Mouse (Mus musculus) erythroblast, embryonic 14.5 days (primary cell): ENCODE results near the gene Mogs. TPM values are rescaled to one million over a fixed set of nuclear protein-coding genes. Genes with fewer than 3 reads are reported as not detected.

Experiments used
- H3K27me3 ChIP-seq: 2 replicates; pipeline ENCODE4 v1.6.1; 2012; ENCODE audit warnings: inconsistent platforms; ENCODE audit not compliant: control insufficient read depth
- H3K36me3 ChIP-seq: 2 replicates; pipeline ENCODE4 v1.6.1; 2012; ENCODE audit warnings: mild to moderate bottlenecking, inconsistent platforms; ENCODE audit not compliant: control insufficient read depth
- H3K4me1 ChIP-seq: 2 replicates; pipeline ENCODE4 v1.6.1; 2012; ENCODE audit warnings: inconsistent platforms; ENCODE audit not compliant: control insufficient read depth
- H3K4me3 ChIP-seq: replicated peaks from 2 replicates; pipeline ENCODE3; 2012; ENCODE audit warnings: moderate library complexity, mild to moderate bottlenecking, inconsistent platforms
- H3K9me3 ChIP-seq: 2 replicates; pipeline ENCODE4 v1.6.1; 2012; ENCODE audit warnings: low read length, inconsistent platforms, mixed read lengths; ENCODE audit not compliant: control insufficient read depth
- GATA1 ChIP-seq: IDR thresholded peaks from 2 replicates; pipeline ENCODE4 v1.6.1; 2012; ENCODE audit warnings: low read length, inconsistent platforms, mixed read lengths
- TAL1 ChIP-seq: IDR thresholded peaks from 3 replicates; pipeline ENCODE4 v1.6.1; 2012; ENCODE audit warnings: low read length, inconsistent platforms, mixed read lengths
- polyA plus RNA-seq: library from polyadenylated mRNA; stranded (reverse); fragments of >175 nt; gene quantifications from 2 replicates; pipeline ENCODE4 v1.2.3, GENCODE M21; 2012

Gene Mogs
- polyA plus RNA-seq, 1 experiment, result 4.2 TPM

DNA sequence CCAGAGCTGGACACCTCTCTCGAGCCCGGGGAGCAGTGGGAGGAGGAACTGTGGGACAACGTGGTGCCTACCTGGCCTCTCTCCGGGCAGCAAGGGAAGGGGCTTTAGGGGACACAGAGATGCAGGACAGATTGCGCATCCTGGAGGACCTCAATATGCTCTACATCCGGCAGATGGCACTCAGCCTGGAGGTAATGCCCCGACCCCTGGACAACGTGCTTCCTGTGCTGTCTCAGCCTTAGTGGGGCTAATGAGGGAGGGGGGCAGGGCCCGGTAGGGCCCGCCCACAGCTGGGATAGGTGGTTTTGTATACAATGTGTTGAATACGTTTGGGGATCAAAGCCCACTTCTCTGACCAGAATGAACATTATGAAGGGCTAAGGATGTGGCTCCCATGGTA lies 22.8 kb downstream of the Mogs start:
- TF ChIP-seq TAL1 (no peak), GATA1 (no peak)
- no peaks in the 10 kb centered on the region; the same call in 1 of the 2 replicates for H3K36me3 ChIP-seq
- H3K27me3 ChIP-seq, result peaks cover 86% of the 10 kb centered on the region
- H3K9me3 ChIP-seq, result no peaks in the 10 kb centered on the region
- peaks cover 26% of the 10 kb centered on the region for H3K4me1 ChIP-seq
- H3K4me3 ChIP-seq, result peak overlapping the region; percentile 56

DNA sequence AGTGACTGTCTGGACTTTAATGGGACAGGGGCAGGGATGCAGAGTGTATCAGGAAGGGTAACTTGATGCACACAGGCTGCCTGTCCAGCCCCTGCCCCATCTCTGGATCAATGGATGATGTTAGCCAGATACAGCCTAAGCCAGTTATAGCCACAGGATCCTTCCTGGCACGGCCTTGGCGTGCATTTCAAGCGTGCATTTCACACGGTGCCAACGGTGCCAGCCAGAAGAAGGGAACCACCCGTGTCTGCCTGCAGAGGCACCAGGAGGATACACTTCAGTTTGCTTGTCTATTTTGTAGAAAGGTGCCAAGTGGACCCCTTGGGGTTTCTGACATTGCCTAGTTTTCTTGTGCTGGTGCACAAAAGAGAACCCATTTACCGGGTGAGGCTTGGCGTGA lies 24.7 kb downstream of the Mogs start:
- Histone ChIP-seq H3K4me3 (no peak overlapping the region), H3K36me3 (no peaks in the 10 kb centered on the region; the same call in 1 of the 2 replicates), H3K27me3 (peaks cover 84% of the 10 kb centered on the region), H3K4me1 (peaks cover 23% of the 10 kb centered on the region), H3K9me3 (no peaks in the 10 kb centered on the region)
- no peak for TF ChIP-seq TAL1
- TF ChIP-seq GATA1, result no peak

DNA sequence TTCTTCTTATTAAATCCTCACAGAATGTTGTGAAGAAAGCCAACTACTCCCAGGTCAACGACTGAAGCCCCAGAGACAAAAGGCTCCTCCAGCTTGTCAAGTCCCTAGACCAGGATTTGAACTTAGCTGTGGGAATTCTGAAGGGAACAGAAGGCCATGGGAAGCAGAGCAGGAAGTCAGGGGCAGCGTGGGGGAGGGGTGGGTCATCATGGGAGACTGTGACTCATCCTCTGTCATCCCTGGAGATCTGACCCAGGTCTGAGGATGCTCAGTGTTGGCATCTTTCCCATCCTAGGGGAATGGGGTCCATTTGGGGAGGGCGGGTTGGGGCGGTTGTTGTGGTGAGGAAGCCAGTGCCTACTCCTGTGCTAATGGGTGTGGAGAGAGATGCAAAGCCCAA lies 26.3 kb downstream of the Mogs start:
- Histone ChIP-seq H3K4me3 (no peak overlapping the region), H3K27me3 (peaks cover 68% of the 10 kb centered on the region), H3K4me1 (peaks cover 18% of the 10 kb centered on the region), H3K9me3 (no peaks in the 10 kb centered on the region), H3K36me3 (no peaks in the 10 kb centered on the region; the same call in 1 of the 2 replicates)
- TF ChIP-seq GATA1 (no peak), TAL1 (no peak)

DNA sequence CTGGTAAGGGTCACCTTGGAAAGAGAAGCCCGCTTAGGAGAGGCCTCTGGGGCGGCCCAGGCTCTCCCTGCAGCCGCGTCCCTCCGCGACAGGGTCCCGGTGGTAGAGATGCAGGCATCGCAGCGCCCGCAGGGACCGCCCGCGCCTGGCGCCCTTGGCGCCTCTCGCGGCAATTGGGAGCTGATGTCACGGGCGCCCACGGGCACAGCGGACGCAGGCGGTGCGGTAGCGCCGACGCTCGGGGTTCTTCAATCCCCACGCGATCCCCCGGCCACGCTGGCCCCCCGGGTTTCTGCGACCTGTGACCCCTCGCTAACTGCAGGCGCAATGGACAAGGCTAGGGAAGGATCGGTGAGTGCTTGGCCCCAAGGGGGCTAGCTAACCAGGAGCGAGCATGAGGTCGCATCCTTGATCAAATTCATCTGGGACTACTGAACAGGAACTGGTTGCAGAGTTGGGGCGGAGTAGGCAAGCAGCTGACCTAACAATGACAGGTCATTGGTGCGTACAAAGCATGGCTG lies 27.0 kb downstream of the Mogs start:
- Histone ChIP-seq H3K36me3 (no peaks in the 10 kb centered on the region; the same call in 1 of the 2 replicates), H3K27me3 (peaks cover 61% of the 10 kb centered on the region), H3K4me1 (peaks cover 12% of the 10 kb centered on the region), H3K9me3 (no peaks in the 10 kb centered on the region), H3K4me3 (no peak overlapping the region)
- TF ChIP-seq GATA1, result no peak
- TF ChIP-seq TAL1, result no peak

DNA sequence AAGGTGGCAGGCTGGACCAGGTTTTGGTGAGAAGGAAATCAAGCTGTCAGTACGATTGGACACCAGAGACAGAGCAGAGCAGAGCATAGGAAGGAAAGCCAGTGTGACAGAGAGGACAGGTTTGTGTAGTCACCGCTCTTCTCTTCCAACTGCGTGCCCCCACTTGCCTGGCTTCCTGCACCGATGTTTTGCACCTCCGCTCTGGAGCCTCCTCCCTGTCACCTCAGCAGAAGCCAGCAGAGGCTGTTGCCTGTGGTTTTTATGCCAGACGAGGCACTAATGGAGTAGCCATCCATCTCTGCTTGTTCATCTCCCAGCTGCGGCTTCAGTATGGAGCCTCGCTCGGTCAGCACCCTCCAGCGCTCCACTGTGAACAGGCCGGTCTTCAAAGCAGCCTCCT lies 27.6 kb downstream of the Mogs start:
- no peaks in the 10 kb centered on the region; the same call in 1 of the 2 replicates for H3K36me3 ChIP-seq
- peaks cover 55% of the 10 kb centered on the region for H3K27me3 ChIP-seq
- TF ChIP-seq TAL1 (no peak), GATA1 (no peak)
- H3K9me3 ChIP-seq, result no peaks in the 10 kb centered on the region
- H3K4me1 ChIP-seq, result peaks cover 5% of the 10 kb centered on the region
- H3K4me3 ChIP-seq, result no peak overlapping the region

DNA sequence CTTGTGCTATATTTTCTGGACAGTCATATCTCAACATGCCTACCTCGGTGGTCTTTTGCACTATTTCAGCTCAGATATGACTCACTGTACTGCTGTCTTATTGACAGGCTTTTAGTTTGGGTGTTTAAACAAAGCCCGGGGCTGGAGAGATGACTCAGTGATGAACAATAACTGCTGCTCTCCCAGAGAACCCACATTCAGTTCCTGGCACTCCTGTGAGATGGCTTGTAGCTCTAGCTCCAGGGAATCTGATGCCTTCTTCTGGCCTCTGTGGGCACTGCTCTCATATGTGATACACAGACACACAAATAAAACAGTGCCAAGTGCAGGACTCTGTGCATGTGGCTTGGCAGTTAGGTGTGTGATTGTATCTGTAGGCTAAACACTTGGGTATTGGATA lies 29.9 kb downstream of the Mogs start:
- TF ChIP-seq GATA1 (no peak), TAL1 (no peak)
- Histone ChIP-seq H3K27me3 (peaks cover 35% of the 10 kb centered on the region), H3K36me3 (peaks cover 7% of the 10 kb centered on the region; the same call in 1 of the 2 replicates), H3K9me3 (no peaks in the 10 kb centered on the region), H3K4me3 (no peak overlapping the region), H3K4me1 (peaks cover 3% of the 10 kb centered on the region)

DNA sequence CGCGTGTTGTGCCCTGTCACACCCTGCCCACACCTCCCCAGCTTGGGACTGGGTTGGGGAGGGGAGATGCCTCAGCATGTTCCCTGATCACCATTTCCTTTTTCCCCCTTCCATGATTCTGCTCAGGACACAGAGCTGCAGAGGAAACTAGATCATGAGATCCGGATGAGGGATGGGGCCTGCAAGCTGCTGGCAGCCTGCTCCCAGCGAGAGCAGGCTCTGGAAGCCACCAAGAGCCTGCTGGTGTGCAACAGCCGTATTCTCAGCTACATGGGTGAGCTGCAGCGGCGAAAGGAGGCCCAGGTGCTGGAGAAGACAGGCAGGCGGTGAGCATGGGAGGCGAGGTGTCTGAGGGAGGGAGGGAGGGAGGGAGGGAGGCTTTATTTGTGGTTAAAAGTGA lies 30.5 kb downstream of the Mogs start:
- TF ChIP-seq TAL1 (no peak), GATA1 (no peak)
- Histone ChIP-seq H3K36me3 (peaks cover 7% of the 10 kb centered on the region; the same call in 1 of the 2 replicates), H3K27me3 (peaks cover 33% of the 10 kb centered on the region), H3K4me1 (peaks cover 3% of the 10 kb centered on the region), H3K9me3 (no peaks in the 10 kb centered on the region), H3K4me3 (no peak overlapping the region)

DNA sequence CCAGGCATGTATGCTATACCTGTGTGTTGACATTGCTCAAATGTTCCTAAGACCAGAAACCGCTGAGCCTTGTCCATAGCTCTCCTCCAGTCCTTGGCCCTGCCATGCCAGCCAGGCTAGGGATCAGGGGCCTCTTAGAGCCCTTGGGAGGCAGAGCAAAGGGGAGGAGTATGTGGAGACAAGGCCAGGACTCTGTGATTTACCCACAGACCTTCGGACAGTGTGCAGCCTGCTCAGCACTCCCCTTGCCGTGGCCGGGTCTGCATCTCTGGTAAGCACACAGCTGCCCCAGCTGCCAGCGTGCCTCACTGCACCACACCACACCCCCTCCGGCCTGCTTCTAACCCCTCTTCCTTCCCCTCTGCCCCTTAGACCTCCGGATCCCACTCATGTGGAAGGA lies 32.0 kb downstream of the Mogs start:
- no peak for TF ChIP-seq GATA1
- peaks cover 3% of the 10 kb centered on the region for H3K4me1 ChIP-seq
- H3K36me3 ChIP-seq, result peaks cover 10% of the 10 kb centered on the region; the same call in 1 of the 2 replicates
- H3K27me3 ChIP-seq, result peaks cover 22% of the 10 kb centered on the region
- no peak overlapping the region for H3K4me3 ChIP-seq
- no peaks in the 10 kb centered on the region for H3K9me3 ChIP-seq

DNA sequence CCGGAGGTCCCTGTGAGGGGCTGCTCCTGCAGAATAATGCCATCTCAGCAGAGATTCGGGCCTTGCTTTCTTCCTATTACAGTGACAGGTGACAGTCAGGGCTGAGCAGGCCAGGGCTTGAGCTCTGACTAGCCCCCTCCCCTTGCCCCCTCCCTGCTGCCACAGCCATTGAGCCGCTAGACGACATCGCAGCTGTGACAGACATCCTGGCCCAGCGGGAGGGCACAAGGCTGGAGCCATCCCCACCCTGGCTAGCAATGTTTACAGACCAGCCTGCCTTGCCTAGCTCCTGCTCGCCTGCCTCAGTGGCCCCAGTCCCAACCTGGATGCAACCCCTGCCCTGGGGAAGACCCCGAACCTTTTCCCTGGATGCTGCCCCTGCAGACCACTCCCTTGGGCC lies 36.4 kb downstream of the Mogs start:
- no peak for TF ChIP-seq GATA1
- TF ChIP-seq TAL1, result no peak

DNA sequence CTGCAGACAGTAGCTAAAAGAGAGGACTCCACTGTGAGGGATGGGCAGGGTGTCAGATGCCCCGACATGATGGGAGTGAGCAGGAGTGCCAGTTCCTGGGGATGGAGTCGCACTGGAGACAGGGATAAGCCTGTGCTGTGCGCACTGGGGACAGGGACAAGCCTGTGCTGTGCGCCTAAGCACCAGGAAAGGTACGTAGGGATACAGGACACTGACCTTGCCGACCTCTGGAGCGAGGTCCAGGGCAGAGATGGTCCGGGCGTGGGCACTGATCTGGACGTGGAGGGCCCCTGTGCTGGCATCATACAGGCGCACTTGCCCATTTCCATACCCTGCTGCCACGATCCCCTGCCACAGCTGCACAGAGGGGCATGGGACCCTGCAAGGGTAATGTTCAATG lies 37.7 kb downstream of the Mogs start:
- Histone ChIP-seq H3K9me3 (no peaks in the 10 kb centered on the region), H3K36me3 (peaks cover 9% of the 10 kb centered on the region; the same call in 1 of the 2 replicates), H3K27me3 (peaks cover 47% of the 10 kb centered on the region)

More for the DNA sequence above, 36.4 kb downstream of the Mogs start:
- Histone ChIP-seq H3K4me3 (no peak overlapping the region), H3K27me3 (peaks cover 43% of the 10 kb centered on the region), H3K4me1 (peaks cover 14% of the 10 kb centered on the region), H3K36me3 (peaks cover 10% of the 10 kb centered on the region; the same call in 1 of the 2 replicates), H3K9me3 (no peaks in the 10 kb centered on the region)

More for the DNA sequence above, 37.7 kb downstream of the Mogs start:
- H3K4me3 ChIP-seq, result no peak overlapping the region
- H3K4me1 ChIP-seq, result peaks cover 14% of the 10 kb centered on the region
- TF ChIP-seq GATA1 (no peak), TAL1 (no peak)
